Mouse (Mus musculus) common myeloid progenitor, adult 5-6 weeks (primary cell): ENCODE data around the gene Tbx4. TPM values are rescaled to one million over a fixed set of nuclear protein-coding genes. Genes with fewer than 3 reads are reported as not detected.

Experiments used
- ATAC-seq: replicated peaks from 2 replicates; pipeline ENCODE4 v1.8.0; 2016; ENCODE audit warnings: low read depth, mild to moderate bottlenecking, moderate TSS enrichment, inconsistent platforms; ENCODE audit not compliant: poor library complexity, severe bottlenecking
- total RNA-seq: library from RNA; stranded (forward); fragments of 200-1000, 187-1606 nt; gene quantifications from 2 replicates; pipeline ENCODE4 v1.2.3, GENCODE M21; 2017

Tbx4 gene
- total RNA-seq, 1 experiment from 2014 or later: not detected

DNA sequence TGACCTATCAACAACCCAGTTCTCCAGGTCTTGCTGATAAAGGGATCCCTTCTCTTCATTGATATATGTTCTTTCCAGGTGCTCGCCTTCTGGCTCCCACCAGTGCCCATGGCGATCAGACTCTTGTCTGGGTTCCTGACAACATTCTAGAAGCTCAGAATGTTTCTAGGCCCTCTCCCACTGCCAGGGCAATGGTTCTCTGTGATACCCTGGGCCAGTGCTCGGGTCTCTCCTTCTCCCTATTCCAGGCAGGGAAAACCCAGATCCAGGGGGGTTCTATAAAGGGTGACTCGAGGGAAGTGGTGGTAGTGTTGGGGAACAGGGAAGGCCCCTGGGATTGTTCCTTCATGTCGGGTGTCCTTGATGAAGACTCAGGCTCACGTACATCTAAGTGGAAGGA, 36.0 kb upstream of the Tbx4 start, which contains the start of gene Gm11444:
TSS of gene Gm11444 (minus strand) at position 101 of the 400 bp plus-strand sequence.
- ATAC-seq: no peak

- ATAC-seq: no peak
Measured at GRCm38 (mm10) chr11:85850758-85851157, 35.5 kb upstream of the Tbx4 start.

- no peak for ATAC-seq
Measured at GRCm38 (mm10) chr11:85857997-85858698, 28.1 kb upstream of the Tbx4 start.

- ATAC-seq: no peak
Measured at GRCm38 (mm10) chr11:85864363-85864762, 21.9 kb upstream of the Tbx4 start.

- no peak for ATAC-seq
Measured at GRCm38 (mm10) chr11:85876059-85876788, 10.0 kb upstream of the Tbx4 start.

DNA sequence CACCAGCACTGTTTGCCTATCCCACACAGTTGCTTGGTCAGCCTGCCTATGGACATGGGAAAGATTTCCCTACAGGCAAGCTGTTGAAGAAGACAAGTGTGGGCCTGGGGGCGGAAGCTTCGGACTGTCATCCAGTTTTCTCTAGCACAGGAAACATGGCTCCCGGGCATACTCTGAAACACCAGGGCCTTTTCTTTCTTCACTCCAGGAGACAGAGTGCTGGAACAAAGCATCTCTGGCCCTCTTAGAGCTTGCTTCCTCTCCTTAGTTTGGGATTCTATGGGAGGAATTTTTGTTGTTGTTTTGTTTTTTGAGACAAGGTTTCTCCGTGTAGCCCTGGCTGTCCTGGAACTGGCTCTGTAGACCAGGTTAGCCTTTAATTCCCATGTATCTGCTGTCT, 1.7 kb upstream of the Tbx4 start:
- no peak for ATAC-seq

GRCm38 (mm10) chr11:85886429-85886785, 185 bp downstream of the Tbx4 start:
- no peak for ATAC-seq

DNA sequence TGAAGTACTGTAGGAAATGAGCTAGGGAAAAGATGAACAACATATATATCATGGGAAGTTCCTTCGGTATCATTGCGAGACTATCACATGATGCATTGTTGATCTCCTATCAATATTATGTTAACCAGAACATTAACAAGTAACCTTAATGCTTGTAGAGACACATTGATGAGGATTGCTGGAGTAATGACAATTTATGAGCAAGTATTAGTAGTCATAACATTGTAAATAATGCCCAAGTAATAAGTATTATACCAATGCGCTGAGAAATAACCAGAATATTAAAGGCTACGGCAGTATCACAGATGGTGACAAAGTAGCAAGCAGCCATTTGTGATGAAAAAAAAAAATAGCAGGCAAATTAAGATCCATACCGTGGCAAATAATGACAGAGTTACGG, 1.1 kb downstream of the Tbx4 start:
- ATAC-seq: no peak

DNA sequence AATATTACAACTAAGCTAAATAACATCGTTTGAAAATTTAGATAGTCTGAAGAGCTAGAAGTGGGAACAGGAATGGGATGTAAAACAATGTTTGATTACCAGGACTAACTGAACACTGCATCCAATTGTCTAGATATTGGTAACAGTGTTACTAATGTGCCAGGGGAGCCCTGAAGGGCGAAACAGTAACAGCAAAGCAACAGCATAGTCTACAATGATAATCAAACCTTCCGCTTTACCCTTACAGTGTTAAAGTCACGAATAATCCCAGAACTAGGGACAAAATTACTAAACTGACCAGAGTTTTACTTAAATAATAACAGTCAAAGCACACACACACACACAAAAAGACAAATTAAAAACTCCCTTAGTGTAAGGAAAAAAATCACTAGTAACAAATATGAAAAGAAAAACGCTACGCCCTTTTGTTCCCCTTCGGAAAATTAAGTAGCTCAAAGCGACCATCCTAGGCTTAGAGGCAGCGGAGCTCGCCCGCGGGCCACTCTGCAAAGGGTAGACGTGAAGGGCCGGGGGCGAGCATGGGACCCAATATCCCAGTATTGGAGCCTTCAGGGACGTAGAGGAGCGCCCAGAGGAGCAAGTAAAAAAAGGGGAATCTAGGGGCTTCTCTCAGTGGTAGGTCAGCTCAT, 1.7 kb downstream of the Tbx4 start:
- ATAC-seq: no peak

DNA sequence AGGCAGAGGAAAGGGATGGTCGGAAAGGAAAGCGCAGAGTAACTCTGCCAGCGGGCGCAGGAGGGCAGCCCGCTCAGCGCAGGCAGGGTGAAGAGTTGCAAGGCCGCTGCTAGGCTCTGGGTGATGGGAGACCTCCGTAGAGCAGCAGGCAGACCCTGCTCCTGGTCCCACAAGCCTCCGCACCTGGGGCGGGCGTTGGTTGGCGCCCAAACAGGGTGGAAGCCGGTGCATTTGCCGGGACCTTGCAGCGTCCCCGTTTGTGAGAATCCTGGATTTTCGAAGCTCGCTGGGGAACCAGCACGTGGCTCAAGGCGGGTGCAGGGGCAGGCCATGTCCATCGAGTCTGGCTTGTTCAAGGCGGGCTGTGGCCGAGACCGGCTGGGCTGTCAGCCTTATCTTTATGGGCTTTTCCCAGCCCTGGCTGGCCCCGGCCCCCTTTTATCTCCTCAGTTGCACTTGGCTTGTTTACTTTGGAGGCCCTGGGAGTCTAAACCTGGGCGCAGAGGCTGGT, 2.3 kb downstream of the Tbx4 start:
- ATAC-seq: 0 out of 2 replicates have a peak, but pooled peaks have one; percentile 16

DNA sequence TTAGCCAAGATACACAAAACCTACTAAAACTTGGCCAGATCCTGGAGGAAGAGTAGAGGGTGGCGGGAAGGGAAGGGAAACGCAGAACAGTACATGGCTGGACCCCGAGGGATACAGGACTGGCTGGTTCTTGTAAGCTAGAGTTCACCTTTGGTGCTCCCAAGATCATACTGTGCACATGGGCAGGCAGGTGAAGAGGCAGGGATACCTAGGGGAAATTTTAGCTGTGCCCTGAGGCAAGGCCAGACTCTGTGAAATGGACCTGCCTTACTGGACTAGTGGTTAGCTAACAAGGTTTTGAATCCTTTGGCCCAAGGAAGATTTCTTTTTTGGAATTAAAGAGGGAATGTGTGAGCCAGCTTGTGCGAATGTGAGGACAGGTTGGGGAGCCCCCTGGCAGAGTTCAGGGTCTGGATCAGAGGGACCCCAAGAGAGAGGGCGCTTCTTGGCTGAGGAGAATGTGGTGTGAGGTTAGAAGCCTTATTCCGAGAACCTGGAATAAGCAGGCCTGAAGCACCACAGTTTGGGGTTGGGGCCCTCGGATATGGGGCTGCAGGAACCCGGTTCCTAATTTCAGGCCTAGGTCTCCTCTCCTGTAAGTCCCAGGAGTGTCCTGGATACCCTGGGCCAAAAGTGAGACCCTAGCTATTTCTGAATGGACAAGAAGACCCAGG, 3.0 kb downstream of the Tbx4 start:
- no peak for ATAC-seq

DNA sequence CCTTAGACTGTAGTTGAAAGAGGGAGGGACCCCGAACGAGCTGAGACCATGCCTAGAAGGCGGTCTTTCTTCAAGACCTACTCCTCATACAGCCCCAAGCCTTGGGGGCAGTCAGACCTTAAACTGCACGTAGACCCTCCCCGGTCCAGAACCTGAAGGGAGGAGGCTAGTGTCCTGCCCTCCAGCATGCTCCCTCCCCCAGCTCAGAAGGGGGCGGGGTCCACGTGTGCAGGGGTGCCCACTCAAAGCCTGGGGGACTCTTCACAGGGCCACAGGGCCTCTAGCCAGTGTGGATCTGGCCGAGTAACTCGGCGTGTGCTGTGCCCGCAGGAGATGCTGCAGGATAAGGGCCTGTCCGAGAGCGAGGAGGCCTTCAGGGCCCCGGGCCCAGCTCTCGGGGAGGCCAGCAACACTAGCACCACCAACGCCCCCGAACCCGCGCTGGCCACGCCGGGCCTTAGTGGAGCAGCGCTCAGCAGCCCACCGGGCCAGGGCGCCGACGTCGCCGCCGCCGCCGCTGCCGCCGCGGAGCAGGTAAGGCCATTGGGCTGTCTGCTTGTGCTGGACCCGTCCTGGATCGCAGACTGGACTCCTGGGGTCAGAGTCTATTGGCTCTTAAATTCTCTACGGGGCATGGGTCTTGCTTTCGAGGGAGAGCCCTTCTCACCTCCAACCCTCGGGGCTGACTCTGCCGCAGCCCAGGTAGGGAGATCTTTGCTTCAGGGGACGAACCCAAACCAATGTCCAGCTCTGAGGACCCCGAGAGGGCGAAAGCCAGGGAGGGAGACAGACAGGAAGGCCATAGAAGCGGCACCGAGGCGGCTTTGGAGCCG, 3.7 kb downstream of the Tbx4 start:
- ATAC-seq: no peak

GRCm38 (mm10) chr11:85890563-85890845, 4.3 kb downstream of the Tbx4 start:
- ATAC-seq: no peak

DNA sequence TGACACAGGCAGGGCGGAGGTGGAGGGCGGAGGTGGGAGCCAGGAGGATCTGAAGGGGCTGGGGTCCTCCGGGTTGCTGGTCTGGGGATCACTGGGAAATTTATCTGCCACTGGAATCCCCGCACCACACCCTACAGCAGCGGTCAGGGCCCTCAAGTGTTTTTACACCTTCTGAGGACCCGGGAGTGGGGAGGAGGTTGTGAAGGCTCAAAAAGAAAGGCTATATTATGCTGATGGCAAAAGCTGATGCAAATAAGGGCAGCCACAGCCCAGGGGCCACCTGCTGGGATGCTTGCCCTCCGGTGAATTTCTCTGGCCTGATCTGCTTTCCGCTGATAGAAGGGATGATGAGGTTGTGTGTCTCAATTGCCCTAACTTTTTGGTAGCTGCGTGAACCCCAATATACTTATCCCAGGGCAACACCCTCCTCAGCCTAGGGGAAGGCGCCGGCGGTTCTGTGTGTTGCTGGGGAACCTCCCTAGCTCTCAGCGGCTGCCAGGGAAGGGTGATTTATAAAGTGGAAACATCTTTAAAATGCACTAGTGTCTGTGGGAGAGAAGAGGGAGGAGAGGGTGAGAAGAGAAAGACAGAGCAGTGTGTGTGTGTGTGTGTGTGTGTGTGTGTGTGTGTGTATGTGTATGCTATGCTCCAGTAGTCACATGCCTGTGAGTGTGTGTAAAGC, 4.9 kb downstream of the Tbx4 start:
- ATAC-seq: no peak

GRCm38 (mm10) chr11:85891692-85892040, 5.4 kb downstream of the Tbx4 start:
- ATAC-seq: no peak

GRCm38 (mm10) chr11:85892771-85893170, 6.5 kb downstream of the Tbx4 start:
- ATAC-seq: no peak

GRCm38 (mm10) chr11:85893400-85894135, 7.3 kb downstream of the Tbx4 start:
- ATAC-seq: 0 out of 2 replicates have a peak, but pooled peaks have one; percentile 22

- ATAC-seq: no peak
Measured at GRCm38 (mm10) chr11:85894136-85894530, 7.9 kb downstream of the Tbx4 start.
